Mouse (Mus musculus): ENCODE data around the gene Ube2cbp.

- no peak for TF ChIP-seq POLR2A (IDR thresholded peaks at IDR 0.05; ENCODE audit: extremely low read depth, insufficient read depth, low read length)
- no peak for TF ChIP-seq CTCF (IDR thresholded peaks at IDR 0.05; ENCODE audit: extremely low read depth, insufficient read depth, low read length)
Measured at GRCm38 (mm10) chr9:86315700-86316099, 149.1 kb downstream of the Ube2cbp start.
